Mouse (Mus musculus) neutrophil, adult 65 days (primary cell): ENCODE data around the gene Gcc2. TPM values are rescaled to one million over a fixed set of nuclear protein-coding genes. Genes with fewer than 3 reads are reported as not detected.

Experiments used
- total RNA-seq: library from RNA; stranded (reverse); gene quantifications from 2 replicates; pipeline ENCODE4 v1.2.4, GENCODE M21; 2023

Gene Gcc2
- 24.8 and 28.5 TPM in 2 replicates for total RNA-seq

GRCm38 (mm10) chr10:58255213-58255892, at the start of gene Gcc2:
Gene Gcc2, plus strand, starts transcription at chr10:58255497.

GRCm38 (mm10) chr10:58224827-58225785, 30.2 kb upstream of the Gcc2 start, which contains the start of gene AW822073:
Gene AW822073, minus strand, starts transcription at chr10:58224930.

GRCm38 (mm10) chr10:58232641-58232969, 22.7 kb upstream of the Gcc2 start, which contains the start of gene Duxf3:
Gene Duxf3, minus strand, starts transcription at chr10:58232675.

GRCm38 (mm10) chr10:58236613-58237012, 18.7 kb upstream of the Gcc2 start, which contains the start of gene Gm4981:
Gene Gm4981, minus strand, starts transcription at chr10:58236701.

GRCm38 (mm10) chr10:58323028-58323991, 68.0 kb downstream of the Gcc2 start, which contains the start of gene Lims1:
Gene Lims1, plus strand, starts transcription at chr10:58323466.

Other genes with a start within 250 kb of the Gcc2 start
- not detected in 2 replicates for gene AW822073, start 30.6 kb upstream of the Gcc2 start, total RNA-seq
- gene Duxf3, start 22.8 kb upstream of the Gcc2 start, total RNA-seq = not detected in 2 replicates
- gene Gm4981, start 18.8 kb upstream of the Gcc2 start, total RNA-seq = not detected in 2 replicates
- gene Lims1, start 68.0 kb downstream of the Gcc2 start, total RNA-seq = 188 and 225 TPM in 2 replicates
- gene Ranbp2, start 191.4 kb downstream of the Gcc2 start, total RNA-seq = 115 and 171 TPM in 2 replicates
- gene Ccdc138, start 242.5 kb downstream of the Gcc2 start, total RNA-seq = 2.8 and 3.3 TPM in 2 replicates